Mouse (Mus musculus) thymus, adult 2 months (tissue): ENCODE data around the gene Ext2. TPM values are rescaled to one million over a fixed set of nuclear protein-coding genes. Genes with fewer than 3 reads are reported as not detected.

Source experiments
- DNase-seq: peaks from one replicate; pipeline ENCODE4 v3.0.0; 2021
- H3K27ac ChIP-seq: fragments of 200-500 bp; 2 replicates; pipeline ENCODE4 v1.5.1; 2012; ENCODE audit warnings: low read length, control low read depth; ENCODE audit not compliant: control insufficient read depth, insufficient read depth
- H3K27me3 ChIP-seq: fragments of 200-500 bp; 2 replicates; pipeline ENCODE4 v1.6.1; 2012; ENCODE audit warnings: mild to moderate bottlenecking, low read length, moderate library complexity, mixed read lengths; ENCODE audit not compliant: control insufficient read depth, insufficient read depth
- H3K36me3 ChIP-seq: fragments of 200-500 bp; 2 replicates; pipeline ENCODE4 v1.6.1; 2012; ENCODE audit warnings: mild to moderate bottlenecking, low read length, moderate library complexity; ENCODE audit not compliant: control insufficient read depth, insufficient read depth
- H3K4me1 ChIP-seq: fragments of 200-500 bp; replicated peaks from 2 replicates; pipeline ENCODE4 v1.6.1; 2012; ENCODE audit warnings: low read length; ENCODE audit not compliant: control insufficient read depth, insufficient read depth
- H3K4me3 ChIP-seq: fragments of 200-500 bp; 2 replicates; pipeline ENCODE4 v1.5.1; 2012; ENCODE audit warnings: mild to moderate bottlenecking, low read length, control low read depth, moderate library complexity; ENCODE audit not compliant: control insufficient read depth, insufficient read depth
- CTCF ChIP-seq: fragments of 200-500 bp; IDR thresholded peaks from 2 replicates; pipeline ENCODE4 v1.5.1; 2012; ENCODE audit warnings: mild to moderate bottlenecking, control low read depth, low read length, moderate library complexity, borderline replicate concordance; ENCODE audit not compliant: control insufficient read depth, poor library complexity, insufficient read depth; ENCODE audit errors: extremely low read depth
- POLR2A ChIP-seq: fragments of 200-500 bp; IDR thresholded peaks from 2 replicates; pipeline ENCODE4 v1.6.1; 2012; ENCODE audit warnings: mild to moderate bottlenecking, low read length, control low read depth, moderate library complexity; ENCODE audit not compliant: control insufficient read depth, poor library complexity, insufficient read depth; ENCODE audit errors: extremely low read depth
- WGBS: fragments of 180-500 bp; shearing (Covaris S2); methylation state at CpG from one replicate; pipeline ENCODE4 v1.1.7; 2018; 5-methylcytosine and 5-hydroxymethylcytosine counted together
- polyA plus RNA-seq: library from polyadenylated mRNA; depleted of rRNA; stranded (reverse); fragments of >200 nt; gene quantifications from 2 replicates; pipeline ENCODE4 v1.2.3, GENCODE M21; 2012

The Ext2 gene
- polyA plus RNA-seq, 1 experiment: 46.6 TPM

DNA sequence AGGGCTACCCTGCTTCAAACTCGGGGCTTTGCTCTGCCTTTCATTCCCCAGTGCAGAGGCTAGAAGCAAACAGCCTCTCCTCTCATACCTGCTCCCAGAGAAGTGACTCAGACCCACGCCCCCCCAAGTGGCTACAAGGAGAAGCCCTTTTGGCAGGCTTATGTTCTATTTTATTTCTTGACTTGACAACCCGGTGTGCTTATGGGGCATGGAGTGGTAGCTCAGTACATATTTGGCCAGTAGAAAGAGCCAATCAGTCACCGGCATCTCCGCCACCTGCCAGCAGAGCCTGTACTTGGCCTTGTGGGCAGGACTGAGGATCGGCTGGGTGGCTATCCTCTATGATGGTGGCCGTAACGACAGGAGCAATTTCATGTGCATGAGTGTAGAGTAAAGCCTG lies 85.2 kb downstream of the Ext2 start:
- Histone ChIP-seq H3K4me1 (no peaks in the 10 kb centered on the region), H3K27ac (no peak overlapping the region), H3K4me3 (no peak overlapping the region), H3K36me3 (no peaks in the 10 kb centered on the region; the same call in none of the 2 replicates), H3K27me3 (no peaks in the 10 kb centered on the region)
- no peak for TF ChIP-seq CTCF
- TF ChIP-seq POLR2A: no peak
- DNase-seq: no peak
- WGBS: 96% methylated on average over 8 of the region's 8 CpGs

DNA sequence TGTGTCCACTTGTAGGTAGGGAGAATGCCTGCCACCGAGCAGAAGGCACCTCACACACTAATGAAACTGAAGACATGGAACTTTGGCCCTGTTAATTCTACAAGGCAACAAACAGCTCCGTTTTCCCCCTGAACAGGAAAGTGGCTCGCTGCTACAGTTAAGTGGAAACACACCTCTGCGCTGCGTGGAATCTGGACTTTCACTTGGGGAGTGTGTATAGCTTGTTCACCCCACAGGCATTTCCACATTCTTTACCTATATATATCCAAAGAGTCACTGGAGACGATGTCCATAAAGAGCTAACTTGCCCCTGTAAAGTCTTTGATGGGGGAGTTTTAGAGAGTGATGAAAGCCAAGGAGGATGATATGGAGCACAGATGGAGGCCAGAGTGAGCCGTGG lies 89.7 kb downstream of the Ext2 start:
- no peaks in the 10 kb centered on the region; the same call in 1 of the 2 replicates for H3K36me3 ChIP-seq
- TF ChIP-seq CTCF (no peak), POLR2A (no peak)
- 95% methylated on average over 7 of the region's 7 CpGs for WGBS
- no peaks in the 10 kb centered on the region for H3K4me1 ChIP-seq
- no peak overlapping the region for H3K27ac ChIP-seq
- DNase-seq: no peak
- no peak overlapping the region for H3K4me3 ChIP-seq
- H3K27me3 ChIP-seq: no peaks in the 10 kb centered on the region

DNA sequence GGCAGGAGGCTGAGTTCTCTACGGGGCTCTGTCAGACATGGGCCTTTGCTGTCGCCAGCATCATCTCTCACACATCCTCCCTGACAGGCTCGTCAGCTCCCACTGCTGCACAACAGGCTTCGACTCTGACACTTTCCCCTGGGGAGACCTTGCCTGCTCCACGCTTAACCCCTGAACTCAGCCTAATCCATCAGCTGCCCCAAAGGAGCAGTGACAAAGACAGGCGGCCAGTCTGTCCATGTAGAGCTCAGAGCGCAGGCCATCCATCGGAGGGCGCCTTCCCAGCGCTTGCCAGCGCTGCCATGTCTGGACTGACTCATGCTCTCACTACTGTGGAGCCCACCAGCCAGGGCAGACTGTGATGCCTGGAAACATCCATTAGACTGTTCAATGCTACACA lies 92.8 kb downstream of the Ext2 start:
- H3K27ac ChIP-seq: no peak overlapping the region
- H3K36me3 ChIP-seq: no peaks in the 10 kb centered on the region; the same call in 1 of the 2 replicates
- no peaks in the 10 kb centered on the region for H3K4me1 ChIP-seq
- no peaks in the 10 kb centered on the region for H3K27me3 ChIP-seq
- no peak for DNase-seq
- no peak for TF ChIP-seq CTCF
- no peak for TF ChIP-seq POLR2A
- H3K4me3 ChIP-seq: no peak overlapping the region
- 98% methylated on average over 11 of the region's 11 CpGs for WGBS

DNA sequence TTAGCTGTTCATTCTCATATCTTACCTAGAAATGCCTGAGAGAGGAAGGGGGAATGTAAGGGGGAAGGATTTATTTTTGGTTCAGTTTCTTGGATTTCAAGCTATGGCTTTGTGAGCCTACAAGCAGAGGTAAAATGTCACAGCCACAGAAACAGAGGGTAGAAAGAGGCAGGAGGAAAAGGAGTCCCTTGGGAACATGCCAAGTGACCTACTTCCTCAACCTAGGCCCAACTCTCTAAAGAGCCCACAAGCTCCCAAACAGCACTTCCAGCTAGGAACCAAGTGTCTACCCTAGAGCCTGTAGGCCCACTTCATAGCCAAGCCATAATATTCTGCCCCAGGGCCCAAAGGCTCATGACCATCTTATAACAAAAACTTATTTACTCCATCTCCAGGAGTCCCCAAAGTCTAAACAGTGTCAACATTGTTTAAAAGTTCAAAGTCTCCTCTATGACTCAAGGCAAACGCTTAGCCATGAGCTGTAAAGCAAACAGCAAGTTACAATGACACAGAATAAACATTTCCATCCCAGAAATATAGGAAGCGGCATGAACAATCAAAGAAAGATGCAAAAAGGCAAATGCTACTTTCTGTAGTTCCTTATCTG lies 99.1 kb downstream of the Ext2 start:
- Histone ChIP-seq H3K36me3 (no peaks in the 10 kb centered on the region), H3K27me3 (no peaks in the 10 kb centered on the region), H3K4me1 (no peaks in the 10 kb centered on the region), H3K27ac (no peak overlapping the region), H3K4me3 (no peak overlapping the region)
- WGBS: 97% methylated on average over 2 of the region's 2 CpGs
- no peak for DNase-seq
- TF ChIP-seq POLR2A (no peak), CTCF (no peak)

DNA sequence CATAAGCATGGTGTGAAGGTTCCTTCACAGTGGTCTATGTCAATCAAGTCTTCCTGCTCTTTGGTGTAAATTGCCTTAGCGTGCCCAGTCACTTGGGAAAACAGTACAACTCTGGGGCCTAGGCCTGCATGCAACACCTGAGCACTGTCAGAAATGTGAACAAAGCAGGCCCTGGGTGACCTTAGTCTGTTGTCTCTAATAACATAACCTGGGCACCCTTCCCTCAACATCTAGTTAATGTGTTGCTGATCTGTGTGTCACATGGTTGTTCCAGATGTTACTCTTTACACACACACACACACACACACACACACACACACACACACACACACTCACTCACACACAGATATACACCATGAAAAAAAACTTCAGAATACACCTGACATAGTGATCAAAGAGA lies 101.4 kb downstream of the Ext2 start:
- Histone ChIP-seq H3K4me1 (no peaks in the 10 kb centered on the region), H3K27ac (no peak overlapping the region), H3K27me3 (no peaks in the 10 kb centered on the region), H3K4me3 (no peak overlapping the region), H3K36me3 (no peaks in the 10 kb centered on the region)
- DNase-seq: no peak
- TF ChIP-seq CTCF: no peak
- no peak for TF ChIP-seq POLR2A
- WGBS: 100% methylated on average over 1 of the region's 1 CpGs

DNA sequence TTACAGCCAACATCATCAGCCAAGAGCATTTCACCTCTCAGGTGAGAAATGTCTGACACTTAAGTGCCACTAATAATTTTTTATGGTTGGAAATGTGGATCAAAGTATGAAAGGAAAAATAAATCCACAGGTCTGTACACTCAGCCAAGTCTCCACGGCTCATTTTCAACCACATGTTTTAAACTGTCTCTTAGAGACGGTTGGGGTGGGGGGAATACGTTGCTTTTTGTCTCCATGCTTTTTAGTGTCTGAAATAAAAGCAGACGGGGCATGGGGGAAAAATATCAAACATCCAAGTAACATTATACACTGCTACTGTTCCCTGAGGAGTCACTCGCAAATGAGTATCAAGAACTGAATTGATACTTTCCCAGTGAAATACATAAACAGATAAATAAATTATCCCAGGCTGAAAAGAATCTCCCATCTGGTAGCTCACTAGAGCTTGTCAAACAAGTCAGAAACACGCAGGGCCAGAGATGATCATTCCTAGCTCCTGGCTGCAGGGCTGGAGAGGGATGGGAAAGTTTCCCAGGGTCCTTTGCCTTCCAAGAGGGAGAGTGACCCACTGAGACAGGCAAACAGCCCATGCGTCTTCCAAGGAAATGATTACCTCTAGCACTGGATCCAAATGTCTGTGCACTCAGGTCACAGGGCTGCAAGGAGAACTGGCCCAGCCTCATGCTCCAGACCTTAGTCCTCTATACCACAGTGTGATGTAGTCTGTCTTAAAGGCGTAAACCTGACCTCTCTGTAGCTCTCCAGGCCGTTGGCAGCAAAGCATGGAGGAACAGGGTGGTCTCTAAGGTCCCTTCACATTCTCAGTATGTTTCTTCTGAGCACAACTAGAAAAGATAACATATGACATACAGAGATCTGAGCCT lies 102.3 kb downstream of the Ext2 start:
- no peaks in the 10 kb centered on the region for H3K36me3 ChIP-seq
- no peak for TF ChIP-seq POLR2A
- no peak for TF ChIP-seq CTCF
- DNase-seq: no peak
- H3K4me1 ChIP-seq: no peaks in the 10 kb centered on the region
- WGBS: 93% methylated on average over 9 of the region's 9 CpGs
- no peak overlapping the region for H3K4me3 ChIP-seq
- H3K27me3 ChIP-seq: no peaks in the 10 kb centered on the region
- no peak overlapping the region for H3K27ac ChIP-seq

DNA sequence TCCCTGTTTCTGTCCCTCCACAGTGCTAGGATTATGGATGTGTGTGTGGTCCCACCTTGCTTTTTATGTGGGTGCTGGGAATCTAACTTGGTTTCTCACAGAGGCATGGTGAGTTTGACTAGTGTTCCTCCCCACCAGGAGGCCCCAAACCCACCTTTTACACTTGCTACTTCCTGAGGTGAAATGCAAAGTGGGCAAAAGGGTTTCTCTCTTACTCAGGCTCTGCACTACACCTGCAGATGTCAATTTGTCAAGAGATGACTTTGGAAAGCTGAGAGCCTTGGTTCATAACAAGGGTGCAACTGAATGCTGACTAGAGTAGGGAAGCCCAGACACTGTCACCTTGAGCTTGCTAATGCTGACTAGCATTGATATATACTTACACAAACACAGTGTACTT lies 109.1 kb downstream of the Ext2 start:
- no peaks in the 10 kb centered on the region for H3K4me1 ChIP-seq
- H3K36me3 ChIP-seq: no peaks in the 10 kb centered on the region
- H3K4me3 ChIP-seq: no peak overlapping the region
- DNase-seq: no peak
- no peaks in the 10 kb centered on the region for H3K27me3 ChIP-seq
- no peak overlapping the region for H3K27ac ChIP-seq
- TF ChIP-seq CTCF (no peak), POLR2A (no peak)
